Mouse (Mus musculus): Measurements from ENCODE around the gene Grm5.

Gene Grm5

DNA sequence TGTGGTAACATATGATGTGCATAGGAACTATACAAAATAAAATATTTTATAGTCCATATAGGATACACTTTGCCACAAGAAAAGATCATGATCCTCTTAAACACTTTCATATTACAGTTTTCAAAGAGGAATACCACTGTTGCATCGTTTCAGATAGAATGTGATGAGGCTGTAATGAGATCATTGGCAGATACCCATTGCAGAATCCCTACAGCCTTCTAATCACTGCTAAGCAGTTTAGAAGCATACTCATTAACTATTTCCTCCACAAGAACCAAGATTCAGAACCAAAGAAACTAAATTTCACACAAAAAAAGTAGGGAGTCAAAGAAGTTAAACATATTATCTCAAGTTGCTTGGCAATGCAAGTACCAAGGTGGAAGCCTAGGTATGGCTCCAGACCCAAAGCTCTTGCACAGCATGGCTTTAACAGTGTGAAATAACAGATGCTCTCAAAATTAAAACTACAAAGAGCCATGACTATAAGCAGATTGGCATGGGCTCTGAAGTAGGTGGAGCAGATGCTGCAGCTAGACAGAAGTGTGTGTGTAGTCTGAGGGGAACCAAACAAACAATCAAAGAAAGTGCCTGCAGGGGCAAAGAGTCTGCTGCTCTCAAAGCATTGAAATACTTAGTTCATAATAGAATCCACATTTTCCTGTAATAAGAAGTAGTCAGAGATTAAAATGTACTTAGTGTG lies 575.7 kb downstream of the Grm5 start:
- no peak for DNase-seq (ENCODE audit: low spot score in 2 of 2)

DNA sequence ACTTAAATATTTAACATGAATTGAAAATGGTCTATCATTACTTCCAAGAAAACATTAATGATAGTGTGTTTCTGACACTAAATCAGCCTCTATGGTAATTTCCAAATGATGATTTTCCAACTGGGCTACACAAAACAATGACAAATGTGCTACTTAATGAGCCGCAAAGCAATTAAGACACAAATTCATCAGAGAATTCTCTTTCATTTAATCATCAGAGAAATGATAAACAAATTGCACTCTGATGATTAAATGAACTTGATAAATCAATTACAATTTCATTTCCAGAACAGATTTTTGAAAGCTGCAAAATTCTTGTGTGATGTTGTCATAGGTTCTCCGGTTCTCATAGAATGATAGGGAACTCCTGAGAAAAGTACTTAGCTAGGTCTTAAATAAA lies 577.6 kb downstream of the Grm5 start:
- no peak for DNase-seq (ENCODE audit: low spot score in 2 of 2)
